Mouse (Mus musculus): Measurements from ENCODE around the gene Spag6. TPM values are rescaled to one million over a fixed set of nuclear protein-coding genes. Genes with fewer than 3 reads are reported as not detected.

Spag6 gene
- total RNA-seq, 1 experiment from 2014 or later = not detected

- no peak; the same call in 1 of the 2 replicates for ATAC-seq (replicated peaks; ENCODE audit: low read depth, poor library complexity, severe bottlenecking)
Measured at GRCm38 (mm10) chr2:18799265-18799965, 105.6 kb downstream of the Spag6 start.

Other genes starting within 250 kb of the Spag6 start
- 204 and 213 TPM in 2 replicates for gene Commd3, start 21.6 kb upstream of the Spag6 start, total RNA-seq (2017)
- gene Bmi1, start 17.0 kb upstream of the Spag6 start, total RNA-seq (2017) = 52.6 and 53.6 TPM in 2 replicates

Data from common myeloid progenitor, adult 5-6 weeks (primary cell).